Mouse (Mus musculus) brown adipose tissue, adult 24 weeks (tissue): ENCODE data around the gene Rhod. TPM values are rescaled to one million over a fixed set of nuclear protein-coding genes. Genes with fewer than 3 reads are reported as not detected.

Experiments
- H3K27ac ChIP-seq: fragments of 200-500 bp; replicated peaks from 2 replicates; pipeline ENCODE4 v1.5.1; 2012; ENCODE audit warnings: low read depth, mild to moderate bottlenecking, low read length
- H3K4me1 ChIP-seq: fragments of 200-500 bp; 2 replicates; pipeline ENCODE4 v1.6.1; 2012; ENCODE audit warnings: low read length, mixed read lengths; ENCODE audit not compliant: control insufficient read depth, insufficient read depth, insufficient read length
- H3K4me3 ChIP-seq: fragments of 200-500 bp; 2 replicates; pipeline ENCODE4 v1.5.1; 2012; ENCODE audit warnings: low read depth, mild to moderate bottlenecking, low read length, moderate library complexity; ENCODE audit not compliant: insufficient read depth
- polyA plus RNA-seq: library from polyadenylated mRNA; stranded (reverse); fragments of >200 nt; gene quantifications from 2 replicates; pipeline ENCODE4 v1.2.4, GENCODE M21; 2012; ENCODE audit not compliant: missing spikeins, insufficient read depth, insufficient read length

Rhod gene
- polyA plus RNA-seq, 1 experiment, result 4.5 TPM

DNA sequence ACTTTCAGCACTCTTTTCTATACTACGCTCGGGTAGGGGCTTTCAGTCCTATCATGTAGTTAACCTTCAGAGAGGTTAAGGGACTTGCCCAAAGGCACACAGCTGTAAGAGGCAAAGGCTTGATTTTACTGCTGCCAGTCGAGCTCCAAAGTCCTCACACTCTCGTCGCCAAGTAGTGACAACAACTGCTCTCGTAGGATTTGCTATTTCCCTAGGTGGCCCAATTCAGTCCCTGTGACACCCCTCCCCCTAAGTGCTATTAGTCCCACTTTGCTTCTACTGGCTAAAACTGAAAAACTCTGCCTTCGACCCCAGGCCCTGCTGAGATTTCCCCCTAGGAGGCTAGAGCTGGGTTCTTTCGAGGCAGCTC, 456 bp downstream of the Rhod start:
- Histone ChIP-seq H3K4me3 (peak overlapping the region; percentile 78), H3K4me1 (peaks cover 8% of the 10 kb centered on the region), H3K27ac (no peak overlapping the region)

GRCm38 (mm10) chr19:4437886-4438285, 1.3 kb downstream of the Rhod start:
- H3K4me1 ChIP-seq, result peaks cover 8% of the 10 kb centered on the region
- no peak overlapping the region for H3K4me3 ChIP-seq
- no peak overlapping the region for H3K27ac ChIP-seq

DNA sequence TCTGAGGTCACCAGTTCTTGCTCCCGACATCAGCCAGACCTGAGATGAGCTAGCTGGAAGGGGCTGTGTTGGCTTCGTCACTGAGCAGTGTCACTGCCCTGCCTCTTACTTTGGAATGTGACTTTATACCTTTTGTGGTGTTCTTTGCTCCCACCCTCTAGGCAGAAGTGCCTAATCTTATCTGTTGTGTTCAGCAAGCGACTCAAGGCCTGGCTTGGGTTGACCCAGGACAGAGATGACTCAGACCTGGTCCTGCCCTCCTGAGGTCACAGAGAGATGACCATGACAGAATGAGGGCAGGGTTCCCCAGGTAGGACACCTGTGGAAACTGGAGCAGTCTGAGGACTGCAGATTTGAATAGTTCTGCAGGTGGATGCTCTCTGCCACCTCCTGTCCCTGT, 3.0 kb downstream of the Rhod start:
- Histone ChIP-seq H3K27ac (no peak overlapping the region), H3K4me3 (no peak overlapping the region), H3K4me1 (peaks cover 8% of the 10 kb centered on the region)

DNA sequence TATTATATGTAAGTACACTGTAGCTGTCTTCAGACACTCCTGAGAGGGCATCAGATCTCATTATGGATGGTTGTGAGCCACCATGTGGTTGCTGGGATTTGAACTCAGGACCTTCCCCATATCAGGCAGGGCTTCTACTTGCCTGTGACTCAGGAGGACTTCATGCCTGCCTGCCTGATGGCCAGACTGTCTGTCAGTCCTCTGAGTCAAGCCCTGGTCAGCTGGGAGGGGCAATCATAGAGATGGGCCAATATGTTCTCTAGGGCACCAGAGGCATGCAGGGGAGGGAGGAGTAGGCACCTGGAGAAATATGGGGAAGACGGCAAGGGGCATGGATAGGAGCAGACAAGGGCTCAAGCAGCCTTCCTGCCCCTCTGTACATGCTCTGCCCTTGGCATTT, 4.2 kb downstream of the Rhod start:
- Histone ChIP-seq H3K4me3 (no peak overlapping the region), H3K4me1 (no peaks in the 10 kb centered on the region; the same call in 1 of the 2 replicates), H3K27ac (no peak overlapping the region)

DNA sequence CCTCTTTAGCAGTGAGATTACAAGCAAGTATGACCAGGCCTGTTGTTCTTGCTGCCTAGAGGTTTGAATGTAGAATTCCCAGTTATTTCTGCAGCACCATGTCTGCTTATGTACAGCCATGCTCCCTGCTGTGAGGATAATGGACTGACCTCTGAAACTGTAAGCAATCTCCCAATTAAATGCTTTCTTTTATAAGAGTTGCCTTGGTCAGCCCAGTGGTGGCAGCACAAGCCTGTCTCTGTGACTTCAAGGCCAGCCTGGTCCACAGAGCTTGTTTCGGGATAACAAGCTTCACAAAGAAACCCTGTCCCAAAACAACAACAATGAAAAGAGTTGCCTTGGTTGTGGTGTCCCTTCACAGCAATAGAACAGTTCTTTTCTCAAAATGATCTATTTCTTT, 5.5 kb downstream of the Rhod start:
- H3K4me3 ChIP-seq, result no peak overlapping the region
- H3K4me1 ChIP-seq, result no peaks in the 10 kb centered on the region
- no peak overlapping the region for H3K27ac ChIP-seq

GRCm38 (mm10) chr19:4430091-4430620, 9.1 kb downstream of the Rhod start:
- no peaks in the 10 kb centered on the region for H3K4me1 ChIP-seq
- H3K4me3 ChIP-seq, result no peak overlapping the region
- H3K27ac ChIP-seq, result no peak overlapping the region

- H3K4me1 ChIP-seq, result no peaks in the 10 kb centered on the region
- no peak overlapping the region for H3K27ac ChIP-seq
- no peak overlapping the region for H3K4me3 ChIP-seq
Observed at GRCm38 (mm10) chr19:4425610-4426366, 13.4 kb downstream of the Rhod start.

DNA sequence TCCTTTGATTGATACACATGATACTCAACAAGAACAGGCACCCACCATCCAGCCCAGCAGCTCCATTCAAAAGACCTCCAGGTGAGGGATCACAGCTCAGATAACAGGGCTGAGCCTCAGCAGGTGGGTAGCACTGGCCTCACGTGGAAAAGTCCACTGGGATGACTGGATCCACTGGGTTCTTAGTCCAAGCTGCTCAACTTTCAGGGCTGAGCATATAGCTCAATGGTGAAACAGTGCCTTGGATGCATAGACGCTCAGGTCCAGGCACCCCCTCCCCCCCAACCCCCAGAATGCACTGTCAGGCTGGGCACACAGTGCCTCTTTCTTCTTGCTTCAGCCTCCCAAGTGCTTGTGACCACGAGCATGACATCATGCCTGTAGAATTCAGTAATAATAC, 16.2 kb downstream of the Rhod start:
- H3K4me3 ChIP-seq, result no peak overlapping the region
- H3K27ac ChIP-seq, result no peak overlapping the region
- H3K4me1 ChIP-seq, result no peaks in the 10 kb centered on the region

DNA sequence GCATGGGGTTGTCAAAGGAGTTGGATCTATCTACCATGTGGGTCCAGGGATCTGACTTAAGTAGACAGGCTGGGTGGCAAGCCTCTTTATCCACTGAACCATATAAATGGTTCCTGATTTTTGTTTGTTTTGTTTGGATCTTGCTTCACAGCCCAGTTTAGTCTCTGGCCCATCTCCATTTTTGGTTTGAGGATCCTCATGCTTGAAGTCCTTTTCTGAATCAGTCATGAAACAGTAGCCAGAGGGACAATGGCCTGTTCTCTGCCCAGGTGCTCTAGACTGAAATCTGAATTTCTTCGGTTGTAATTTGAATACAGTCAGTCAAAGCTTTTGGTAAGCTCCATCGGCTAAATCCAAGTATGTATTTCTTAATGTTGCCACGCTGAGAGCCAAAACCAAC, 16.7 kb downstream of the Rhod start:
- H3K4me3 ChIP-seq, result no peak overlapping the region
- H3K27ac ChIP-seq, result no peak overlapping the region
- H3K4me1 ChIP-seq, result no peaks in the 10 kb centered on the region

- H3K27ac ChIP-seq, result no peak overlapping the region
Observed at GRCm38 (mm10) chr19:4420153-4420910, 18.9 kb downstream of the Rhod start.

GRCm38 (mm10) chr19:4419711-4420110, 19.5 kb downstream of the Rhod start:
- Histone ChIP-seq H3K4me1 (no peaks in the 10 kb centered on the region), H3K4me3 (no peak overlapping the region), H3K27ac (no peak overlapping the region)

More at GRCm38 (mm10) chr19:4420153-4420910, 18.9 kb downstream of the Rhod start:
- no peaks in the 10 kb centered on the region for H3K4me1 ChIP-seq
- H3K4me3 ChIP-seq, result no peak overlapping the region

- no peaks in the 10 kb centered on the region for H3K4me1 ChIP-seq
- no peak overlapping the region for H3K4me3 ChIP-seq
Observed at GRCm38 (mm10) chr19:4417713-4418112, 21.5 kb downstream of the Rhod start.

DNA sequence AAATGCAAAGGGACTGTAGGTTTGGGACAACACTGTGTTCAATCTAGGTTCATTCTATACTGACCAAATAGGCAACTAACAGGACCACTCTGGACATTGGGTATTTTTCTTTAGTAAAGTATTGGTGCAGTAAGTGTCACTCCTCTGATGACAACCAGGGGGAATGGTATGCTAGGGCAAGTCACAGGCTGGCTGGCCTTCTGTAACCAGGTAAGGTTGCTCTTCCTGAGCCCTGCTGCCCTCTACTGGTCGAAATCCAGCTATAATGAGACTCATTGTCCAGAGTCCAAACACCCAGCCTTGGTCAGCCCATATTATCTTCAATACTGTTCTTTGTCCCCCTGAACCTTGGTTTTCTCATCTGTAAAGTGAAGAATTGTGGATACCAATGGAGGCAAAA, 22.0 kb downstream of the Rhod start:
- Histone ChIP-seq H3K27ac (no peak overlapping the region), H3K4me1 (no peaks in the 10 kb centered on the region), H3K4me3 (no peak overlapping the region)

More at GRCm38 (mm10) chr19:4417713-4418112, 21.5 kb downstream of the Rhod start:
- H3K27ac ChIP-seq, result no peak overlapping the region

GRCm38 (mm10) chr19:4414631-4415030, 24.6 kb downstream of the Rhod start:
- Histone ChIP-seq H3K4me3 (no peak overlapping the region), H3K4me1 (no peaks in the 10 kb centered on the region), H3K27ac (no peak overlapping the region)

GRCm38 (mm10) chr19:4409062-4409461, 30.2 kb downstream of the Rhod start:
- H3K27ac ChIP-seq, result no peak overlapping the region
- no peaks in the 10 kb centered on the region for H3K4me1 ChIP-seq
- no peak overlapping the region for H3K4me3 ChIP-seq

DNA sequence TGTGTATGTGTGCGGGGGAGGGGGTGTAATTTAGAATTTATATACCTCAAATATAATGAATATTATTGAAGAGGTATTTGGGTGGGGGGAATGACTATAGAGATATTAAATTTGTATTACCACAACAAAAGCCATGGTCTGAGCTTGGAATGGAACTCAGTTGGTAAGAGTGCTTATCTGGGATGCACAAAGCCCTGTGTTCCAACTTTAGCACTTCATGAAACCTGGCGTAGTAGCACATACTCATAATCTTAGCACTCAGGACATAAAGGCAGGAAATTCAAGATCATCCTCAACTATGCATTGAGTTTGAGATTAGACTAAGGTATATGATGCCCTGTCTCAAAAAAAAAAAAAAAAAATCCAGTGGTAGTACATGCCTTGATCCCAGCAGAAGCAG, 34.4 kb downstream of the Rhod start:
- no peak overlapping the region for H3K27ac ChIP-seq
- H3K4me3 ChIP-seq, result no peak overlapping the region
- no peaks in the 10 kb centered on the region for H3K4me1 ChIP-seq
